Mouse (Mus musculus) CH12.LX (cell line): ENCODE measurements around the gene Tfap4.

Experiments used
- BHLHE40 ChIP-seq: IDR thresholded peaks from 2 replicates; pipeline ENCODE4 v1.6.1; 2011; ENCODE audit warnings: mild to moderate bottlenecking, low read depth, low read length, improper control_type of control experiment
- CTCF ChIP-seq, 2 experiments: IDR thresholded peaks in 1 of 2; conservative IDR thresholded peaks in 1 of 2; 2 replicates each; pipeline ENCODE4 v1.5.1; 2011 to 2012; ENCODE audit warnings: low read depth in 2 of 2, low read length in 2 of 2, improper control_type of control experiment in 1 of 2, inconsistent platforms in 1 of 2, mild to moderate bottlenecking in 1 of 2, moderate library complexity in 1 of 2
- HCFC1 ChIP-seq: IDR thresholded peaks from 2 replicates; pipeline ENCODE4 v1.6.1; 2012; ENCODE audit warnings: low read depth, mild to moderate bottlenecking, inconsistent platforms, low read length, improper control_type of control experiment
- MYC ChIP-seq: IDR thresholded peaks from 2 replicates; pipeline ENCODE4 v1.6.1; 2011; ENCODE audit warnings: low read depth, mild to moderate bottlenecking, improper control_type of control experiment, low read length
- POLR2A ChIP-seq: IDR thresholded peaks from 2 replicates; pipeline ENCODE4 v1.6.1; 2011; ENCODE audit warnings: low read depth, mild to moderate bottlenecking, improper control_type of control experiment, low read length
- RCOR1 ChIP-seq: conservative IDR thresholded peaks from 2 replicates; pipeline ENCODE4 v1.6.1; 2012; ENCODE audit warnings: low read depth, mild to moderate bottlenecking, inconsistent platforms, low read length, improper control_type of control experiment
- ZC3H11A ChIP-seq: IDR thresholded peaks from 2 replicates; pipeline ENCODE4 v1.6.1; 2012; ENCODE audit warnings: low read depth, mild to moderate bottlenecking, inconsistent platforms, low read length, improper control_type of control experiment

- no peak for TF ChIP-seq MYC
- TF ChIP-seq HCFC1 = no peak
- TF ChIP-seq BHLHE40 = no peak
- 0 out of 4 replicates have a peak, but pooled peaks of 1 of the 2 experiments have one; percentile 2 for TF ChIP-seq CTCF (conservative IDR thresholded peaks at IDR 0.05 in 1 of 2, IDR thresholded peaks at IDR 0.05 in 1 of 2; ENCODE audit: low read depth in 2 of 2, low read length in 2 of 2)
- no peak for TF ChIP-seq POLR2A
- no peak for TF ChIP-seq RCOR1
- no peak for TF ChIP-seq ZC3H11A
These were observed 18.6 kb downstream of the Tfap4 start for GRCm38 (mm10) chr16:4541033-4541432.
